Mouse (Mus musculus) embryonic facial prominence, embryonic 10.5 days (tissue): ENCODE measurements around the gene Capsl. TPM values are rescaled to one million over a fixed set of nuclear protein-coding genes. Genes with fewer than 3 reads are reported as not detected.

Experiments used
- DNase-seq: peaks from one replicate; pipeline ENCODE4 v3.0.0-alpha.2; 2017; ENCODE audit warnings: low spot score
- H3K27ac ChIP-seq: fragments of 300-500 bp; sonication (generic); replicated peaks from 2 replicates; pipeline ENCODE4 v1.5.1; 2016; ENCODE audit warnings: mild to moderate bottlenecking
- H3K27me3 ChIP-seq: fragments of 300-500 bp; sonication (generic); replicated peaks from 2 replicates; pipeline ENCODE4 v1.6.1; 2016; ENCODE audit warnings: low read depth, mild to moderate bottlenecking; ENCODE audit not compliant: poor library complexity, severe bottlenecking
- H3K36me3 ChIP-seq: fragments of 300-500 bp; sonication (generic); replicated peaks from 2 replicates; pipeline ENCODE4 v1.6.1; 2016; ENCODE audit warnings: mild to moderate bottlenecking, moderate library complexity
- H3K4me1 ChIP-seq: fragments of 300-500 bp; sonication (generic); 2 replicates; pipeline ENCODE4 v1.6.1; 2016
- H3K4me3 ChIP-seq: fragments of 300-500 bp; sonication (generic); 2 replicates; pipeline ENCODE4 v1.5.1; 2016; ENCODE audit warnings: mild to moderate bottlenecking, moderate library complexity
- H3K9me3 ChIP-seq: fragments of 300-500 bp; sonication (generic); 2 replicates; pipeline ENCODE4 v1.6.1; 2016; ENCODE audit warnings: mild to moderate bottlenecking
- WGBS: fragments of 180-500 bp; shearing (Covaris S2); methylation state at CpG from one replicate; pipeline ENCODE4 v1.1.7; 2016; 5-methylcytosine and 5-hydroxymethylcytosine counted together
- polyA plus RNA-seq: library from polyadenylated mRNA; unstranded; fragments of >200 nt; fragmentation: Nextera tagmentation; extraction: Ambion mirVana; gene quantifications from 2 replicates; pipeline ENCODE4 v1.2.1, GENCODE M21; 2016

Gene Capsl
- polyA plus RNA-seq, result 1.5 and 2.0 TPM in 2 replicates

GRCm38 (mm10) chr15:9435534-9436180, at the start of gene Capsl:
Capsl (plus strand) TSS chr15:9436028.
- Histone ChIP-seq H3K4me1 (no peaks in the 10 kb centered on the region), H3K27me3 (no peaks in the 10 kb centered on the region), H3K9me3 (no peaks in the 10 kb centered on the region), H3K27ac (no peak within 1 kb of the TSS), H3K4me3 (no peak within 1 kb of the TSS), H3K36me3 (no peaks in the 10 kb centered on the region)
- 52% methylated on average over 12 of the region's 12 CpGs for WGBS
- peak; percentile 53 for DNase-seq

- H3K4me1 ChIP-seq, result no peaks in the 10 kb centered on the region
- no peak for DNase-seq
- no peaks in the 10 kb centered on the region for H3K36me3 ChIP-seq
- H3K27ac ChIP-seq, result no peak overlapping the region
- no peak overlapping the region for H3K4me3 ChIP-seq
- H3K27me3 ChIP-seq, result no peaks in the 10 kb centered on the region
- 87% methylated on average over 3 of the region's 3 CpGs for WGBS
- no peaks in the 10 kb centered on the region for H3K9me3 ChIP-seq
Observed at GRCm38 (mm10) chr15:9409475-9409874, 26.4 kb upstream of the Capsl start.

GRCm38 (mm10) chr15:9421163-9421562, 14.7 kb upstream of the Capsl start:
- Histone ChIP-seq H3K27me3 (no peaks in the 10 kb centered on the region), H3K27ac (no peak overlapping the region), H3K4me3 (no peak overlapping the region), H3K4me1 (no peaks in the 10 kb centered on the region), H3K9me3 (no peaks in the 10 kb centered on the region), H3K36me3 (no peaks in the 10 kb centered on the region)
- no peak for DNase-seq

DNA sequence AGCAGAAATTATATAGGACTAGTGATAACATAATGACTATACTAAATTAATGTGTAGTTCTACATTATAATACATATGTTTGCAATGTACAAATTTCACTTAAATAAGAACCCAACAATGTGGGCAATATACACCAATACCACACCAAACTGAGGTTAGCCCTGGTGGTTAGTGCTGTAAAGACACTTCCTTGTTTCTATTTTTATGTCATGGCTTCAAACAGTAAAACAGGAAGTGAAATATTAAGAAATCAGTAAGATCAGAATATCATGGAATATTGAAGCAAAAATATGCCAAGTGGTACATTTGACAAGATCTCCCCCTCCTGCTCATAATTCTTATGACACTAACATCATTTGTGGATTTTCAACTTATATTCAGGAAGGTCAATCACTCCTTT, 8.0 kb upstream of the Capsl start:
- no peaks in the 10 kb centered on the region for H3K4me1 ChIP-seq
- H3K27me3 ChIP-seq, result no peaks in the 10 kb centered on the region
- DNase-seq, result no peak
- H3K4me3 ChIP-seq, result no peak overlapping the region
- no peaks in the 10 kb centered on the region for H3K36me3 ChIP-seq
- no peak overlapping the region for H3K27ac ChIP-seq
- no peaks in the 10 kb centered on the region for H3K9me3 ChIP-seq

- H3K36me3 ChIP-seq, result no peaks in the 10 kb centered on the region
- no peak overlapping the region for H3K27ac ChIP-seq
- no peak for DNase-seq
- no peaks in the 10 kb centered on the region for H3K4me1 ChIP-seq
- H3K4me3 ChIP-seq, result no peak overlapping the region
- no peaks in the 10 kb centered on the region for H3K9me3 ChIP-seq
- 88% methylated on average over 3 of the region's 3 CpGs for WGBS
- no peaks in the 10 kb centered on the region for H3K27me3 ChIP-seq
Observed at GRCm38 (mm10) chr15:9429843-9430242, 6.0 kb upstream of the Capsl start.

DNA sequence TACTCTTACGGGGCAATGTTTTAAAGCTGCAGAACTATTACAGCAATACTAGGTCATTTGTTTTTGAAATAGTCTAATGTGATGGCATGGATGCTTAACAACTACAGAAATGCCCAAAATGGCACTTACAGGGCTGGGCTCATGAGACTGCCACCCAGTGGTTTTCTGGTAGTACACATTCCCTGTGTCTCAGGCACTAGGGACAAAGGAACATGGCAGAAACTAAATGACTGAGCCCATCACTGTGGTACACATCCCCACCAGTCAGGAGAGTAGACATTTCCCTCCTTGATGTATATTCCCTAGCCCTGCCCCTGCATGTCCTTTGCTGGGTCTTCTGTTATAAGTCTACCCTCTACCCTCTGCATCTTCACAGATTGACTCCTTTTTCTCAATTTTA, 16.2 kb downstream of the Capsl start:
- 81% methylated on average over 1 of the region's 1 CpGs for WGBS
- Histone ChIP-seq H3K9me3 (no peaks in the 10 kb centered on the region), H3K4me3 (no peak overlapping the region), H3K4me1 (no peaks in the 10 kb centered on the region), H3K36me3 (no peaks in the 10 kb centered on the region), H3K27me3 (no peaks in the 10 kb centered on the region), H3K27ac (no peak overlapping the region)
- DNase-seq, result no peak

DNA sequence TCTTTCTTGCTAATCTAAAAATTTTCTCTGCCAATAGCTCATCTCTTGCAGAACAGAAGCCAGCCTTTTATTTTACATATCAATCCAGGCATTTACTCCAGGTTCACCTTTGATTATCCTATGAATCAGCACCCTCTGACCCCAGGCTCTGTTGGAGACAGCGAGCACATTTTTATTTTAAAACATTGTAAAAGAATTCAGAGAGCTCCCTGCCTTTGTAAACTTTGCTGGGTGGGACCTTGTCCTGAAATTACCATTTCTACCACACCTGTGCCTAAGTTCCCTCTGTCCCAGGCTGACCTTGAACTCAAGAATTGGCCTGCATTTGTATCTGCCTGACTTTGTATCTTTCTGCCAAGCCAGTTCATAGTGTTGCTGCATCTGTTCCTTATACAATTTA, 17.0 kb downstream of the Capsl start:
- no peak overlapping the region for H3K27ac ChIP-seq
- H3K36me3 ChIP-seq, result no peaks in the 10 kb centered on the region
- no peak overlapping the region for H3K4me3 ChIP-seq
- WGBS, result 47% methylated on average over 1 of the region's 1 CpGs
- H3K27me3 ChIP-seq, result no peaks in the 10 kb centered on the region
- H3K4me1 ChIP-seq, result no peaks in the 10 kb centered on the region
- no peaks in the 10 kb centered on the region for H3K9me3 ChIP-seq
- DNase-seq, result no peak

DNA sequence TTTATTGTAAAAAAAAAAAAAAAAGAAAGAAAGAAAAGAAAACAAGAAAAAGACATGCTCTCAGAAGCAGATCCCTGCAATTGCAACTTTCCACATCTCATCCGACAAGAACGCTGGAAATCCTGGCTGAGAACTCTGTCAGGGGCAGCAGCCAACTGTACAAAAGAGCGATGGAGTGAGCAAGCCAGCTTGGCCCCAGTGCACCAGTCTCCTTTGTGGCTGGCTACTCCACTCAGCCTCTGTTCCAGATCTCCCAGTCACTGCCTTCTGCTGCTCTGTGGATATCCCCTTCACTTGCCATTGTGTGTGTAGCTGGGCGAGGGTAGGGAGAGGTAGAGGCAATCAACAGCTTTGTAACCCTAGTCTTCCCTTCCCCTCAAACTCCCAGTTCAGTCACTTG, 18.4 kb downstream of the Capsl start:
- H3K27me3 ChIP-seq, result no peaks in the 10 kb centered on the region
- H3K36me3 ChIP-seq, result no peaks in the 10 kb centered on the region
- no peak overlapping the region for H3K27ac ChIP-seq
- H3K9me3 ChIP-seq, result no peaks in the 10 kb centered on the region
- H3K4me3 ChIP-seq, result no peak overlapping the region
- whole genome bisulfite sequencing, result 86% methylated on average over 4 of the region's 4 CpGs
- no peaks in the 10 kb centered on the region for H3K4me1 ChIP-seq
- no peak for DNase-seq

GRCm38 (mm10) chr15:9455241-9455640, 19.4 kb downstream of the Capsl start:
- Histone ChIP-seq H3K27me3 (no peaks in the 10 kb centered on the region), H3K4me3 (no peak overlapping the region), H3K9me3 (no peaks in the 10 kb centered on the region), H3K4me1 (no peaks in the 10 kb centered on the region), H3K27ac (no peak overlapping the region), H3K36me3 (no peaks in the 10 kb centered on the region)
- peak; percentile 57 for DNase-seq
- 72% methylated on average over 4 of the region's 4 CpGs for WGBS

DNA sequence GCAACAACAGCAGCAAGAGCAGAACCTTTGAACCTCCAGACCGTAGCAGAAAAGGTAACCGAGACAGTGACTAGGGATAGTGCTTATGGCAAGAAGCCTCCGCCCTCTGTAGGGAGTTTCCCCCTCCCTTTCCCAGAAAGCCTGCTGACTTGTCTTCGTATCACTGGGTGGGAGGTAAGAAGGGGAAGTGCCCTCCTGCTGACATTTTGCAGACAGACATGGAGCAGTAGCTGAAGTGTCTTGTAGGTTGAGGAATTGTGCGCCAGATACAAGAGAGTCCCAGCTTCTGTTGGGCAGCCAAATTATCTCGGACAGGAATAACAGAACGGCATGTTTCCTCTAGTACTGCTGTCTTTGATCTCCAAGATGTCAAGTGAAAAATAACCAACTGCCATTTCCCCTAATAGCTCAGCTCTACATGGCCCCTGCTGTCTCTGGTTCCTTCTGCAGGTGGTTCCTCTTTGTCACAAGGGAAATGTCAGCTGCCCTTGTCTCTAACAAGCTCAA, 27.7 kb downstream of the Capsl start:
- H3K36me3 ChIP-seq, result no peaks in the 10 kb centered on the region
- H3K4me3 ChIP-seq, result no peak overlapping the region
- no peak overlapping the region for H3K27ac ChIP-seq
- H3K4me1 ChIP-seq, result no peaks in the 10 kb centered on the region
- H3K9me3 ChIP-seq, result no peaks in the 10 kb centered on the region
- WGBS, result 77% methylated on average over 7 of the region's 7 CpGs
- no peak for DNase-seq
- no peaks in the 10 kb centered on the region for H3K27me3 ChIP-seq

- H3K9me3 ChIP-seq, result peaks cover 4% of the 10 kb centered on the region; the same call in 1 of the 2 replicates
- DNase-seq, result no peak
- no peaks in the 10 kb centered on the region for H3K4me1 ChIP-seq
- no peaks in the 10 kb centered on the region for H3K36me3 ChIP-seq
- no peaks in the 10 kb centered on the region for H3K27me3 ChIP-seq
- WGBS, result 52% methylated on average over 1 of the region's 1 CpGs
- no peak overlapping the region for H3K4me3 ChIP-seq
- H3K27ac ChIP-seq, result no peak overlapping the region
Observed at GRCm38 (mm10) chr15:9464039-9464438, 28.2 kb downstream of the Capsl start.

GRCm38 (mm10) chr15:9471053-9471685, 35.3 kb downstream of the Capsl start:
- H3K27ac ChIP-seq, result no peak overlapping the region
- H3K36me3 ChIP-seq, result no peaks in the 10 kb centered on the region
- H3K4me1 ChIP-seq, result no peaks in the 10 kb centered on the region
- no peak for DNase-seq
- H3K9me3 ChIP-seq, result peaks cover 6% of the 10 kb centered on the region; the same call in 1 of the 2 replicates
- H3K27me3 ChIP-seq, result no peaks in the 10 kb centered on the region
- 90% methylated on average over 4 of the region's 4 CpGs for WGBS
- no peak overlapping the region for H3K4me3 ChIP-seq

DNA sequence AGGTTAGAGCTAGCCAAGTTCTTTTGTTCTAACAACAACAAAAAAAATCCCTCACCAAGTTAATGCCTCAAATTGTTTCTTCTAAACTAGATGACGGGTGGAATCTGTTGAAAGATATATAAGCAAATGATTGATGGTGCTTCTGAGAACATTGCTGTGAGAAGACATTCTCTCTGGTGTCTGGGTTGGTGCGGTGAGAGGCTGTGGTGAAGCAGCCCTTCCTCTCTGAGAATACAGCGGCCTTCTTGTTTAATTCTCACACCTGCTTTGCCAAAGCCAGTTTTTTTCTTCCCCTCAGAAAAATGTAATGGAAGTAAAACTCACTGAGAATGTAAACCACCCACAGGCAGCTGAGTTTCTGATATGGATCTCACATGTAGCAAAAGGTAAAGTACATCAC, 36.3 kb downstream of the Capsl start:
- no peaks in the 10 kb centered on the region for H3K4me1 ChIP-seq
- H3K27me3 ChIP-seq, result no peaks in the 10 kb centered on the region
- H3K27ac ChIP-seq, result no peak overlapping the region
- DNase-seq, result no peak
- 80% methylated on average over 3 of the region's 3 CpGs for WGBS
- peaks cover 6% of the 10 kb centered on the region; the same call in 1 of the 2 replicates for H3K9me3 ChIP-seq
- H3K36me3 ChIP-seq, result no peaks in the 10 kb centered on the region
- no peak overlapping the region for H3K4me3 ChIP-seq
